Mouse (Mus musculus) limb, embryonic 11.5 days (tissue): ENCODE results near the gene Zbtb20. TPM values are rescaled to one million over a fixed set of nuclear protein-coding genes. Genes with fewer than 3 reads are reported as not detected.

Experiments
- ATAC-seq: fragments of 200-750 bp; cut with Nextera tagmentation; 2 replicates; pipeline ENCODE4 v1.8.0; 2017; ENCODE audit warnings: low read depth; ENCODE audit not compliant: insufficient number of reproducible peaks, low FRiP score, low TSS enrichment
- DNase-seq: peaks from one replicate; pipeline ENCODE4 v3.0.0-alpha.2; 2015; ENCODE audit warnings: low spot score
- H3K27ac ChIP-seq: fragments of 300-500 bp; sonication (generic); replicated peaks from 2 replicates; pipeline ENCODE4 v1.5.1; 2014; ENCODE audit warnings: low read depth, mild to moderate bottlenecking, low read length
- H3K27me3 ChIP-seq: fragments of 300-500 bp; sonication (generic); 2 replicates; pipeline ENCODE4 v1.6.1; 2014; ENCODE audit warnings: mild to moderate bottlenecking, low read length, mixed read lengths; ENCODE audit not compliant: control insufficient read depth, insufficient read depth
- H3K36me3 ChIP-seq: fragments of 300-500 bp; sonication (generic); 2 replicates; pipeline ENCODE4 v1.6.1; 2014; ENCODE audit warnings: mild to moderate bottlenecking, low read length, moderate library complexity, mixed read lengths; ENCODE audit not compliant: control insufficient read depth, insufficient read depth
- H3K4me1 ChIP-seq: fragments of 300-500 bp; sonication (generic); 2 replicates; pipeline ENCODE4 v1.6.1; 2014; ENCODE audit warnings: low read length, mixed read lengths; ENCODE audit not compliant: control insufficient read depth, insufficient read depth
- H3K4me2 ChIP-seq: fragments of 300-500 bp; sonication (generic); 2 replicates; pipeline ENCODE4 v1.6.1; 2014; ENCODE audit warnings: low read depth, mild to moderate bottlenecking, moderate library complexity; ENCODE audit not compliant: severe bottlenecking
- H3K4me3 ChIP-seq: fragments of 300-500 bp; sonication (generic); 2 replicates; pipeline ENCODE4 v1.5.1; 2014; ENCODE audit warnings: low read depth, low read length
- H3K9ac ChIP-seq: fragments of 300-500 bp; sonication (generic); 2 replicates; pipeline ENCODE4 v1.6.1; 2014; ENCODE audit warnings: mild to moderate bottlenecking, low read length
- H3K9me3 ChIP-seq: fragments of 300-500 bp; sonication (generic); 2 replicates; pipeline ENCODE4 v1.6.1; 2016; ENCODE audit warnings: low read length; ENCODE audit not compliant: control insufficient read depth
- WGBS: fragments of 180-500 bp; shearing (Covaris S2); extraction: QIAGEN DNeasy Blood & Tissue Kit; methylation state at CpG from one replicate; pipeline ENCODE4 v1.1.7; 2014; 5-methylcytosine and 5-hydroxymethylcytosine counted together
- polyA plus RNA-seq: library from polyadenylated mRNA; unstranded; fragments of >200 nt; fragmentation: Nextera tagmentation; extraction: Ambion mirVana; gene quantifications from 2 replicates; pipeline ENCODE4 v1.2.1, GENCODE M21; 2014

The Zbtb20 gene
- polyA plus RNA-seq, 1 experiment from 2014 or later: 12.9 TPM

- ATAC-seq (no peak), DNase-seq (no peak)
- Histone ChIP-seq H3K9ac (no peak overlapping the region), H3K9me3 (no peaks in the 10 kb centered on the region), H3K4me1 (0 out of 2 replicates have a peak, but pooled peaks cover 3% of the 10 kb centered on the region), H3K36me3 (no peaks in the 10 kb centered on the region), H3K4me2 (no peak overlapping the region), H3K27ac (no peak overlapping the region), H3K27me3 (no peaks in the 10 kb centered on the region), H3K4me3 (no peak overlapping the region)
- WGBS: 83% methylated on average over 2 of the region's 2 CpGs
These were observed 532.0 kb downstream of the Zbtb20 start for GRCm38 (mm10) chr16:43407594-43408142.

- WGBS: 58% methylated on average over 5 of the region's 5 CpGs
- ATAC-seq: no peak
- DNase-seq: no peak
- H3K4me2 ChIP-seq: no peak overlapping the region
- no peaks in the 10 kb centered on the region for H3K9me3 ChIP-seq
- H3K27ac ChIP-seq: no peak overlapping the region
- no peaks in the 10 kb centered on the region for H3K36me3 ChIP-seq
- 0 out of 2 replicates have a peak, but pooled peaks cover 3% of the 10 kb centered on the region for H3K4me1 ChIP-seq
- H3K9ac ChIP-seq: no peak overlapping the region
- no peak overlapping the region for H3K4me3 ChIP-seq
- no peaks in the 10 kb centered on the region for H3K27me3 ChIP-seq
These were observed 532.9 kb downstream of the Zbtb20 start for GRCm38 (mm10) chr16:43408622-43409021.

- H3K4me3 ChIP-seq: no peak overlapping the region
- no peak overlapping the region for H3K4me2 ChIP-seq
- WGBS: 55% methylated on average over 4 of the region's 4 CpGs
- 0 out of 2 replicates have a peak, but pooled peaks cover 3% of the 10 kb centered on the region for H3K4me1 ChIP-seq
- no peaks in the 10 kb centered on the region for H3K27me3 ChIP-seq
- H3K9me3 ChIP-seq: no peaks in the 10 kb centered on the region
- DNase-seq (no peak), ATAC-seq (no peak)
- no peak overlapping the region for H3K9ac ChIP-seq
- H3K27ac ChIP-seq: no peak overlapping the region
- no peaks in the 10 kb centered on the region for H3K36me3 ChIP-seq
These were observed 533.6 kb downstream of the Zbtb20 start for GRCm38 (mm10) chr16:43409108-43409909.

- ATAC-seq (no peak), DNase-seq (no peak)
- Histone ChIP-seq H3K9ac (no peak overlapping the region), H3K27ac (no peak overlapping the region), H3K4me2 (no peak overlapping the region), H3K36me3 (no peaks in the 10 kb centered on the region), H3K4me1 (0 out of 2 replicates have a peak, but pooled peaks cover 3% of the 10 kb centered on the region), H3K4me3 (no peak overlapping the region), H3K27me3 (no peaks in the 10 kb centered on the region), H3K9me3 (no peaks in the 10 kb centered on the region)
- WGBS: 83% methylated on average over 12 of the region's 12 CpGs
These were observed 534.4 kb downstream of the Zbtb20 start for GRCm38 (mm10) chr16:43409910-43410612.

- Histone ChIP-seq H3K4me2 (no peak overlapping the region), H3K9me3 (no peaks in the 10 kb centered on the region), H3K27ac (no peak overlapping the region), H3K27me3 (no peaks in the 10 kb centered on the region), H3K9ac (no peak overlapping the region), H3K4me1 (0 out of 2 replicates have a peak, but pooled peaks cover 3% of the 10 kb centered on the region), H3K4me3 (no peak overlapping the region), H3K36me3 (no peaks in the 10 kb centered on the region)
- no peak for ATAC-seq
- WGBS: 90% methylated on average over 7 of the region's 7 CpGs
- DNase-seq: no peak
These were observed 534.9 kb downstream of the Zbtb20 start for GRCm38 (mm10) chr16:43410613-43410974.

- DNase-seq (no peak), ATAC-seq (no peak)
- Histone ChIP-seq H3K36me3 (no peaks in the 10 kb centered on the region), H3K27ac (no peak overlapping the region), H3K4me2 (no peak overlapping the region), H3K4me1 (no peaks in the 10 kb centered on the region), H3K9ac (no peak overlapping the region), H3K27me3 (no peaks in the 10 kb centered on the region), H3K4me3 (no peak overlapping the region), H3K9me3 (no peaks in the 10 kb centered on the region)
- WGBS: 60% methylated on average over 4 of the region's 4 CpGs
These were observed 540.2 kb downstream of the Zbtb20 start for GRCm38 (mm10) chr16:43415864-43416263.

GRCm38 (mm10) chr16:43419923-43420322 lies 544.2 kb downstream of the Zbtb20 start:
- DNase-seq (no peak), ATAC-seq (no peak)
- Histone ChIP-seq H3K4me1 (no peaks in the 10 kb centered on the region), H3K27ac (no peak overlapping the region), H3K9me3 (no peaks in the 10 kb centered on the region), H3K36me3 (no peaks in the 10 kb centered on the region), H3K27me3 (no peaks in the 10 kb centered on the region), H3K4me2 (no peak overlapping the region), H3K4me3 (no peak overlapping the region), H3K9ac (no peak overlapping the region)
- WGBS: 87% methylated on average over 2 of the region's 2 CpGs

GRCm38 (mm10) chr16:43428955-43429354 lies 553.3 kb downstream of the Zbtb20 start:
- Histone ChIP-seq H3K9ac (no peak overlapping the region), H3K4me2 (no peak overlapping the region), H3K9me3 (no peaks in the 10 kb centered on the region), H3K4me1 (no peaks in the 10 kb centered on the region), H3K27ac (no peak overlapping the region), H3K4me3 (no peak overlapping the region), H3K27me3 (no peaks in the 10 kb centered on the region), H3K36me3 (no peaks in the 10 kb centered on the region)
- no peak for ATAC-seq
- DNase-seq: no peak
- 95% methylated on average over 2 of the region's 2 CpGs for WGBS
